Mouse (Mus musculus) neural tube, embryonic 13.5 days (tissue): ENCODE measurements around the gene Itpka. TPM values are rescaled to one million over a fixed set of nuclear protein-coding genes. Genes with fewer than 3 reads are reported as not detected.
"Not testable (repeated sequence)": the region's sequence is repeated elsewhere in the genome, so short reads cannot be mapped to it uniquely, and the experiment has no call there.

Experiments used
- ATAC-seq: fragments of 200-750 bp; cut with Nextera tagmentation; 2 replicates; pipeline ENCODE4 v1.8.0; 2017; ENCODE audit warnings: low read depth, mild to moderate bottlenecking, moderate TSS enrichment, moderate library complexity
- H3K27ac ChIP-seq: fragments of 300-500 bp; sonication (generic); replicated peaks from 2 replicates; pipeline ENCODE4 v1.5.1; 2015; ENCODE audit warnings: moderate library complexity, mild to moderate bottlenecking, inconsistent platforms
- H3K27me3 ChIP-seq: fragments of 300-500 bp; sonication (generic); 2 replicates; pipeline ENCODE4 v1.6.1; 2015; ENCODE audit warnings: mild to moderate bottlenecking, inconsistent platforms
- H3K36me3 ChIP-seq: fragments of 300-500 bp; sonication (generic); 2 replicates; pipeline ENCODE4 v1.6.1; 2015; ENCODE audit warnings: mild to moderate bottlenecking, inconsistent platforms
- H3K4me1 ChIP-seq: fragments of 300-500 bp; sonication (generic); replicated peaks from 2 replicates; pipeline ENCODE4 v1.6.1; 2015; ENCODE audit warnings: inconsistent platforms
- H3K4me2 ChIP-seq: fragments of 300-500 bp; sonication (generic); 2 replicates; pipeline ENCODE4 v1.6.1; 2015; ENCODE audit warnings: inconsistent platforms, mild to moderate bottlenecking, moderate library complexity
- H3K4me3 ChIP-seq: fragments of 300-500 bp; sonication (generic); 2 replicates; pipeline ENCODE4 v1.5.1; 2015; ENCODE audit warnings: mild to moderate bottlenecking, inconsistent platforms
- H3K9ac ChIP-seq: fragments of 300-500 bp; sonication (generic); 2 replicates; pipeline ENCODE4 v1.6.1; 2015; ENCODE audit warnings: moderate library complexity, mild to moderate bottlenecking, inconsistent platforms
- H3K9me3 ChIP-seq: fragments of 300-500 bp; sonication (generic); 2 replicates; pipeline ENCODE4 v1.6.1; 2016; ENCODE audit warnings: inconsistent platforms
- WGBS: fragments of 180-500 bp; shearing (Covaris S2); methylation state at CpG from one replicate; pipeline ENCODE4 v1.1.7; 2015; 5-methylcytosine and 5-hydroxymethylcytosine counted together
- polyA plus RNA-seq: library from polyadenylated mRNA; unstranded; fragments of >200 nt; fragmentation: Nextera tagmentation; extraction: Ambion mirVana; gene quantifications from 2 replicates; pipeline ENCODE4 v1.2.1, GENCODE M21; 2015

The Itpka gene
- 0.28 TPM in 1 of 2 replicates, not detected in the other for polyA plus RNA-seq

GRCm38 (mm10) chr2:119741581-119742411, at the start of gene Itpka:
Itpka (plus strand) TSS chr2:119742337.
- Histone ChIP-seq H3K4me1 (peaks cover 41% of the 10 kb centered on the region), H3K4me2 (peak within 1 kb of the TSS; percentile 97), H3K9ac (peak within 1 kb of the TSS; percentile 65), H3K9me3 (no peaks in the 10 kb centered on the region), H3K4me3 (peak within 1 kb of the TSS; percentile 57), H3K36me3 (no peaks in the 10 kb centered on the region), H3K27ac (no peak within 1 kb of the TSS), H3K27me3 (peaks cover 81% of the 10 kb centered on the region)
- WGBS: under 1% methylated on average over 47 of the region's 53 CpGs
- peak; percentile 70 for ATAC-seq

GRCm38 (mm10) chr2:119694826-119695225, 47.3 kb upstream of the Itpka start:
- Histone ChIP-seq H3K27me3 (no peaks in the 10 kb centered on the region), H3K27ac (no peak overlapping the region), H3K4me2 (no peak overlapping the region), H3K4me3 (no peak overlapping the region), H3K9me3 (no peaks in the 10 kb centered on the region), H3K9ac (no peak overlapping the region), H3K4me1 (no peaks in the 10 kb centered on the region), H3K36me3 (peaks cover 29% of the 10 kb centered on the region)
- WGBS: 96% methylated on average over 2 of the region's 2 CpGs
- ATAC-seq: no peak

GRCm38 (mm10) chr2:119696111-119696510, 46.0 kb upstream of the Itpka start:
- no peaks in the 10 kb centered on the region for H3K4me1 ChIP-seq
- no peak overlapping the region for H3K4me3 ChIP-seq
- no peak overlapping the region for H3K9ac ChIP-seq
- peaks cover 32% of the 10 kb centered on the region for H3K36me3 ChIP-seq
- H3K4me2 ChIP-seq: no peak overlapping the region
- 71% methylated on average over 1 of the region's 1 CpGs for WGBS
- H3K27me3 ChIP-seq: no peaks in the 10 kb centered on the region
- no peak for ATAC-seq
- no peaks in the 10 kb centered on the region for H3K9me3 ChIP-seq
- H3K27ac ChIP-seq: no peak overlapping the region

GRCm38 (mm10) chr2:119698472-119698871, 43.7 kb upstream of the Itpka start:
- H3K4me1 ChIP-seq: no peaks in the 10 kb centered on the region
- no peak for ATAC-seq
- WGBS: 87% methylated on average over 2 of the region's 2 CpGs

GRCm38 (mm10) chr2:119699962-119700361, 42.2 kb upstream of the Itpka start:
- WGBS: 92% methylated on average over 3 of the region's 3 CpGs
- H3K4me1 ChIP-seq: no peaks in the 10 kb centered on the region
- no peaks in the 10 kb centered on the region for H3K27me3 ChIP-seq
- no peaks in the 10 kb centered on the region for H3K9me3 ChIP-seq
- H3K4me2 ChIP-seq: no peak overlapping the region
- H3K4me3 ChIP-seq: no peak overlapping the region
- no peak overlapping the region for H3K27ac ChIP-seq
- peaks cover 27% of the 10 kb centered on the region for H3K36me3 ChIP-seq
- no peak overlapping the region for H3K9ac ChIP-seq
- no peak for ATAC-seq

More at GRCm38 (mm10) chr2:119698472-119698871, 43.7 kb upstream of the Itpka start:
- Histone ChIP-seq H3K36me3 (peaks cover 31% of the 10 kb centered on the region), H3K9ac (no peak overlapping the region), H3K4me2 (no peak overlapping the region), H3K9me3 (no peaks in the 10 kb centered on the region), H3K27ac (no peak overlapping the region), H3K27me3 (no peaks in the 10 kb centered on the region), H3K4me3 (no peak overlapping the region)

GRCm38 (mm10) chr2:119703171-119703570, 39.0 kb upstream of the Itpka start:
- no peak overlapping the region for H3K4me3 ChIP-seq
- 91% methylated on average over 2 of the region's 2 CpGs for WGBS
- H3K36me3 ChIP-seq: peaks cover 51% of the 10 kb centered on the region
- H3K27ac ChIP-seq: no peak overlapping the region
- no peaks in the 10 kb centered on the region for H3K27me3 ChIP-seq
- ATAC-seq: no peak
- H3K9ac ChIP-seq: no peak overlapping the region
- no peak overlapping the region for H3K4me2 ChIP-seq
- H3K4me1 ChIP-seq: no peaks in the 10 kb centered on the region
- no peaks in the 10 kb centered on the region for H3K9me3 ChIP-seq

- Histone ChIP-seq H3K9me3 (no peaks in the 10 kb centered on the region), H3K9ac (no peak overlapping the region), H3K27ac (no peak overlapping the region), H3K36me3 (peaks cover 74% of the 10 kb centered on the region), H3K4me3 (no peak overlapping the region), H3K27me3 (no peaks in the 10 kb centered on the region), H3K4me1 (no peaks in the 10 kb centered on the region), H3K4me2 (no peak overlapping the region)
- 92% methylated on average over 3 of the region's 3 CpGs for WGBS
- no peak for ATAC-seq
These were observed 34.5 kb upstream of the Itpka start for GRCm38 (mm10) chr2:119707676-119708075.

- 94% methylated on average over 3 of the region's 3 CpGs for WGBS
These were observed 32.1 kb upstream of the Itpka start for GRCm38 (mm10) chr2:119710011-119710410.

GRCm38 (mm10) chr2:119715868-119716267, 26.3 kb upstream of the Itpka start:
- 98% methylated on average over 2 of the region's 2 CpGs for WGBS
- H3K4me3 ChIP-seq, ATAC-seq, H3K9ac ChIP-seq, H3K27ac ChIP-seq, H3K4me2 ChIP-seq, H3K4me1 ChIP-seq, H3K9me3 ChIP-seq, H3K27me3 ChIP-seq: not testable (repeated sequence)
- peaks cover 83% of the 10 kb centered on the region for H3K36me3 ChIP-seq

More at GRCm38 (mm10) chr2:119710011-119710410, 32.1 kb upstream of the Itpka start:
- Histone ChIP-seq H3K27me3 (no peaks in the 10 kb centered on the region), H3K4me3 (no peak overlapping the region), H3K4me2 (no peak overlapping the region), H3K36me3 (peaks cover 79% of the 10 kb centered on the region), H3K4me1 (no peaks in the 10 kb centered on the region), H3K27ac (no peak overlapping the region), H3K9ac (no peak overlapping the region), H3K9me3 (no peaks in the 10 kb centered on the region)
- no peak for ATAC-seq

GRCm38 (mm10) chr2:119721070-119721469, 21.1 kb upstream of the Itpka start:
- no peak overlapping the region for H3K4me2 ChIP-seq
- H3K27ac ChIP-seq: no peak overlapping the region
- H3K36me3 ChIP-seq: peaks cover 89% of the 10 kb centered on the region
- no peak overlapping the region for H3K9ac ChIP-seq
- no peaks in the 10 kb centered on the region for H3K27me3 ChIP-seq
- no peak for ATAC-seq
- H3K4me1 ChIP-seq: no peaks in the 10 kb centered on the region
- no peaks in the 10 kb centered on the region for H3K9me3 ChIP-seq
- no peak overlapping the region for H3K4me3 ChIP-seq
- WGBS: 96% methylated on average over 8 of the region's 8 CpGs

- H3K4me3 ChIP-seq: no peak overlapping the region
- 91% methylated on average over 3 of the region's 3 CpGs for WGBS
- H3K4me2 ChIP-seq: no peak overlapping the region
- H3K4me1 ChIP-seq: no peaks in the 10 kb centered on the region
- no peaks in the 10 kb centered on the region for H3K27me3 ChIP-seq
- H3K27ac ChIP-seq: no peak overlapping the region
- no peaks in the 10 kb centered on the region for H3K9me3 ChIP-seq
- peaks cover 94% of the 10 kb centered on the region for H3K36me3 ChIP-seq
- no peak overlapping the region for H3K9ac ChIP-seq
- no peak for ATAC-seq
These were observed 14.2 kb upstream of the Itpka start for GRCm38 (mm10) chr2:119727762-119728416.

GRCm38 (mm10) chr2:119730735-119731134, 11.4 kb upstream of the Itpka start:
- H3K36me3 ChIP-seq: peaks cover 97% of the 10 kb centered on the region
- no peak overlapping the region for H3K4me3 ChIP-seq
- 95% methylated on average over 4 of the region's 4 CpGs for WGBS
- H3K27me3 ChIP-seq: peaks cover 3% of the 10 kb centered on the region; the same call in 1 of the 2 replicates
- ATAC-seq: no peak
- no peak overlapping the region for H3K9ac ChIP-seq
- H3K4me2 ChIP-seq: no peak overlapping the region
- H3K9me3 ChIP-seq: no peaks in the 10 kb centered on the region
- H3K27ac ChIP-seq: no peak overlapping the region
- H3K4me1 ChIP-seq: no peaks in the 10 kb centered on the region
